Comparison of ENCODE assay signal across 25 mouse cellular contexts in the genomic region with DNA sequence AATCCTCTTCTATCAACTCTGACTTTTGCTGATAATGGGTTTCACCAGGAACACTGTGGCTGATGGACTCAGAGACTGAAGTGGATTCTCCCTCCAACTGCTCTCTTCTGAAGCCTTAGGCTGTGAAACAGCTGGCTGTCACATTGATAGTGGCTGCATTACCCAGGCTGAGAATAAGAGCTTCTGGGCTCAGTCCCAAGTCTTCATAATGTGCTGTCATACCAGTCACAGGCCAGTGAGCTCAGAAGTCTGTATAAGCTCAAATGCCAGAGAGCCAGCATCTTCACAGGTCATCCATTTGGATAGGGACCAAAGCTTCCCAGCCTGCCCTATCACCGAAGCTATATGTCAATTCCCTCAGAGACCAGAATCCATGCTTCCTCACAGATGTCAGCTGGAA.
DNase-seq lines count a peak whose midpoint lies in the region; ATAC-seq and TF ChIP-seq lines count a peak whose summit lies in the region.
"Had no signal": no experiment of that assay in that cellular context is flagged by ENCODE, and none has a peak within 500 bp of the region (broad histone marks: within the 10 kb centered on the region; RNA-seq: fewer than 3 reads in every experiment).

No protein-coding gene starts in this region.

- no peak overlapping the region for H3K4me3 ChIP-seq in hindbrain, embryonic 16.5 days (ENCODE audit: low read length)
- no peak overlapping the region for H3K4me3 ChIP-seq in hindbrain, embryonic 11.5 days (ENCODE audit: low read depth, low read length)
- H3K4me3 ChIP-seq in lung, embryonic 14.5 days (ENCODE audit: low read depth, low read length), result no peak overlapping the region
- H3K4me3 ChIP-seq: embryonic facial prominence, embryonic 12.5 days; erythroblast, embryonic 14.5 days; forebrain, embryonic 12.5 days; forebrain, embryonic 15.5 days; heart, embryonic 12.5 days; heart, embryonic 15.5 days; hindbrain, embryonic 10.5 days; intestine, embryonic 15.5 days had no signal

- no peak overlapping the region for H3K9ac ChIP-seq in hindbrain, embryonic 16.5 days (ENCODE audit: low read depth, low read length)
- no peak overlapping the region for H3K9ac ChIP-seq in hindbrain, embryonic 11.5 days (ENCODE audit: low read depth, low read length)
- no peak overlapping the region for H3K9ac ChIP-seq in lung, embryonic 14.5 days
- H3K9ac ChIP-seq: embryonic facial prominence, embryonic 12.5 days; forebrain, embryonic 12.5 days; forebrain, embryonic 15.5 days; heart, embryonic 12.5 days; heart, embryonic 15.5 days; intestine, embryonic 15.5 days had no signal

- DNase-seq in hindbrain, embryonic 11.5 days (ENCODE audit: low spot score), result no peak
- peak; percentile 9 for DNase-seq in lung, embryonic 14.5 days
- no peak for DNase-seq in lung, postnatal 10 days
- peak; percentile 4 for DNase-seq in retina, adult 2 months (ENCODE audit: low read depth, low spot score)
- DNase-seq in retina, postnatal 1 day, result no peak
- no peak for DNase-seq in spleen, postnatal 4 days (ENCODE audit: low spot score in 2 of 2)
- DNase-seq: adrenal gland, adult 8-10 months; adrenal gland, postnatal 25 days; cerebellum, adult 18-20 months; cerebellum, adult 9-10 months; cerebellum, postnatal 14 days; gastrocnemius, postnatal 25 days; heart, adult 18-20 months; heart, postnatal 36 days had no signal

- H3K27me3 ChIP-seq in hindbrain, embryonic 16.5 days (replicated peaks; ENCODE audit: control insufficient read depth, insufficient read depth, low read length), result no peaks in the 10 kb centered on the region
- no peaks in the 10 kb centered on the region for H3K27me3 ChIP-seq in hindbrain, embryonic 11.5 days (ENCODE audit: control insufficient read depth, insufficient read depth, low read length)
- H3K27me3 ChIP-seq in lung, embryonic 14.5 days (ENCODE audit: insufficient read depth, low read length), result no peaks in the 10 kb centered on the region
- H3K27me3 ChIP-seq: embryonic facial prominence, embryonic 12.5 days; forebrain, embryonic 12.5 days; forebrain, embryonic 15.5 days; heart, embryonic 12.5 days; heart, embryonic 15.5 days; intestine, embryonic 15.5 days had no signal

- TF ChIP-seq CTCF in lung, embryonic 14.5 days (IDR thresholded peaks at IDR 0.05; ENCODE audit: low read depth), result no peak

- 87% methylated on average over 1 of the region's 1 CpGs for WGBS in hindbrain, embryonic 16.5 days
- 83% methylated on average over 1 of the region's 1 CpGs for WGBS in hindbrain, embryonic 11.5 days
- WGBS in lung, embryonic 14.5 days, result 65% methylated on average over 1 of the region's 1 CpGs

- H3K4me1 ChIP-seq in hindbrain, embryonic 16.5 days (ENCODE audit: control insufficient read depth, insufficient read depth, low read depth, low read length), result no peaks in the 10 kb centered on the region
- no peaks in the 10 kb centered on the region for H3K4me1 ChIP-seq in hindbrain, embryonic 11.5 days (replicated peaks; ENCODE audit: control insufficient read depth, insufficient read depth, low read length)
- H3K4me1 ChIP-seq in lung, embryonic 14.5 days (ENCODE audit: insufficient read depth), result no peaks in the 10 kb centered on the region
- H3K4me1 ChIP-seq: embryonic facial prominence, embryonic 12.5 days; forebrain, embryonic 12.5 days; forebrain, embryonic 15.5 days; heart, embryonic 12.5 days; heart, embryonic 15.5 days; hindbrain, embryonic 10.5 days; intestine, embryonic 15.5 days had no signal

- no peak overlapping the region for H3K4me2 ChIP-seq in hindbrain, embryonic 16.5 days (ENCODE audit: low read length)
- no peak overlapping the region for H3K4me2 ChIP-seq in hindbrain, embryonic 11.5 days (replicated peaks; ENCODE audit: low read depth, low read length)
- no peak overlapping the region for H3K4me2 ChIP-seq in lung, embryonic 14.5 days
- H3K4me2 ChIP-seq: embryonic facial prominence, embryonic 12.5 days; forebrain, embryonic 12.5 days; forebrain, embryonic 15.5 days; heart, embryonic 12.5 days; heart, embryonic 15.5 days; intestine, embryonic 15.5 days had no signal

- H3K9me3 ChIP-seq in hindbrain, embryonic 16.5 days (ENCODE audit: control insufficient read depth, low read length), result peaks cover 4% of the 10 kb centered on the region
- no peaks in the 10 kb centered on the region; the same call in 1 of the 2 replicates for H3K9me3 ChIP-seq in hindbrain, embryonic 11.5 days (ENCODE audit: control insufficient read depth, low read length)
- no peaks in the 10 kb centered on the region; the same call in 1 of the 2 replicates for H3K9me3 ChIP-seq in lung, embryonic 14.5 days (ENCODE audit: low read depth, low read length)
- H3K9me3 ChIP-seq: heart, embryonic 15.5 days; intestine, embryonic 15.5 days had no signal

- H3K36me3 ChIP-seq in hindbrain, embryonic 16.5 days (ENCODE audit: control insufficient read depth, insufficient read depth, low read length), result no peaks in the 10 kb centered on the region
- H3K36me3 ChIP-seq in hindbrain, embryonic 11.5 days (ENCODE audit: control insufficient read depth, insufficient read depth, low read length), result no peaks in the 10 kb centered on the region
- H3K36me3 ChIP-seq in lung, embryonic 14.5 days (ENCODE audit: insufficient read depth), result no peaks in the 10 kb centered on the region
- H3K36me3 ChIP-seq: embryonic facial prominence, embryonic 12.5 days; forebrain, embryonic 12.5 days; forebrain, embryonic 15.5 days; heart, embryonic 12.5 days; heart, embryonic 15.5 days; hindbrain, embryonic 10.5 days; intestine, embryonic 15.5 days had no signal

- no peak overlapping the region for H3K27ac ChIP-seq in hindbrain, embryonic 16.5 days (ENCODE audit: low read depth, low read length)
- no peak overlapping the region for H3K27ac ChIP-seq in hindbrain, embryonic 11.5 days (ENCODE audit: low read depth, low read length)
- no peak overlapping the region for H3K27ac ChIP-seq in lung, embryonic 14.5 days (ENCODE audit: low read depth)
- H3K27ac ChIP-seq: embryonic facial prominence, embryonic 12.5 days; forebrain, embryonic 12.5 days; forebrain, embryonic 15.5 days; heart, embryonic 15.5 days; hindbrain, embryonic 10.5 days; intestine, embryonic 15.5 days had no signal

- peak; percentile 61; the same call in 1 of the 2 replicates for ATAC-seq in hindbrain, embryonic 16.5 days
- no peak for ATAC-seq in hindbrain, embryonic 11.5 days (ENCODE audit: low FRiP score)
- ATAC-seq in lung, embryonic 14.5 days (ENCODE audit: insufficient read depth), result no peak
- ATAC-seq: activated CD4-positive, CD25-positive, alpha-beta regulatory T cell, adult 4 months; CD4-positive, CD25-positive, alpha-beta regulatory T cell, adult 4 months; forebrain, embryonic 15.5 days; intestine, embryonic 15.5 days had no signal

Comparison
In these comparisons a context has a peak if more than half of its experiments do, and no peak if none do; other contexts are left out.
1. DNase-seq: peak in lung, embryonic 14.5 days (single experiment) and retina, adult 2 months (single experiment); none in hindbrain, embryonic 11.5 days (single experiment), lung, postnatal 10 days (single experiment), retina, postnatal 1 day (single experiment) and spleen, postnatal 4 days (0 of 2).